Mouse (Mus musculus): ENCODE data around the gene Gm10644. TPM values are rescaled to one million over a fixed set of nuclear protein-coding genes. Genes with fewer than 3 reads are reported as not detected.

The Gm10644 gene
- polyA plus RNA-seq, 1 experiment from 2014 or later = 0.66 TPM

DNA sequence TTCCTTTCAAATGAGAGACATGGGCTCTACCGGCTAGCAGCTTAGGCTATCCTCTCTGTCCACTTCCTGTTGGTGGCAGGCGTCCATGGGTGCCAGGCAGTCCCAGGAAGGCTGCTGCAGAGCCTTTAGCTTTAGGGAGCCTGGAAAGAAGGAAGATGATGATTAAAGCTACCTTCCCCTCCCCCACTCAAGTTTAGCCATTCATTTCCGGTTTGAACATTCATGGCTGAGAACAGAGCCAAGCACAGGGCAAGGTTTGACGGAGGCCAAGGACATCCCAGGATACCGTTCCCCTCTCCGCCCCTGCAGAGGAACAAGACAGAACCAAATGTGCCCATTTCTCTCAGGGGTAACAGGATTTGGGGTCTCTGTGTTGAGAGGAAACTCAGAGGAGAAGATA lies 22.6 kb upstream of the Gm10644 start:
- H3K4me2 ChIP-seq (ENCODE audit: low read depth, low read length) = no peak overlapping the region
- no peaks in the 10 kb centered on the region for H3K27me3 ChIP-seq (ENCODE audit: control insufficient read depth, insufficient read depth, low read length)
- H3K36me3 ChIP-seq (replicated peaks; ENCODE audit: control insufficient read depth, insufficient read depth, low read depth, low read length) = peaks cover 5% of the 10 kb centered on the region
- no peaks in the 10 kb centered on the region for H3K9me3 ChIP-seq (replicated peaks; ENCODE audit: control insufficient read depth, low read length)
- H3K27ac ChIP-seq (replicated peaks; ENCODE audit: low read depth, low read length) = no peak overlapping the region
- no peak overlapping the region for H3K9ac ChIP-seq (replicated peaks; ENCODE audit: low read length)
- DNase-seq (ENCODE audit: low spot score) (no peak), ATAC-seq (replicated peaks; ENCODE audit: insufficient number of reproducible peaks, low FRiP score, low TSS enrichment, low read depth) (no peak)
- 59% methylated on average over 6 of the region's 6 CpGs for WGBS
- peaks cover 3% of the 10 kb centered on the region for H3K4me1 ChIP-seq (ENCODE audit: control insufficient read depth, insufficient read depth, low read length)
- H3K4me3 ChIP-seq (ENCODE audit: low read depth, low read length) = no peak overlapping the region

DNA sequence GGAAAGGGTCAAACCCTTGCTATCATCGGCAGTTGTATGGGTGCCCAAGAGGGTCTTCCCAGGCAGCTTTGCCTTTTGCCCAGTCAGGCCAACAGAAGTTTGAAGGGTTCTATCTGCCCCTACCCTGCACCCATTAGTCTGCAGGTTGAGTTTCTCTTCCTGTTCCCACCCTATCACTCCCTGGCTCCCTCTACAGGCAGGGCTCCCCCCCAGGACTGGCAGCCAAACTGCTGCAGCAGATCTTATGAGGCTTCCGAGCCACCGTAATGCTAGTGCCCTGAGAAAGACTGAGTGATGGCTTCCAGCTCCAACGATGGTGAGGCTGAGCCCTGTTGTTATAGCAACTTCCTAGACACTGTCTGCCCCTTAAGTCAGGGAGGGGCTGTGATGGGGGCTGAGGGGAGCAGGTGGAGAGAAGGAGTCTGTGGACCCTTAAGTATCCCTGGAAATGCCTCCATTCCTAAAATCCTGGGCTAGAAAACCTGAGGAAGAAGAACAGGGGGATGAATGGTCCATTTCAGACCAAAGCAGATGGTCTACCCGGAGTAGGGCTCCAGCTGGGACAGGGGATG lies 21.9 kb upstream of the Gm10644 start:
- no peak for DNase-seq (ENCODE audit: low spot score)
- no peak overlapping the region for H3K27ac ChIP-seq (replicated peaks; ENCODE audit: low read depth, low read length)

DNA sequence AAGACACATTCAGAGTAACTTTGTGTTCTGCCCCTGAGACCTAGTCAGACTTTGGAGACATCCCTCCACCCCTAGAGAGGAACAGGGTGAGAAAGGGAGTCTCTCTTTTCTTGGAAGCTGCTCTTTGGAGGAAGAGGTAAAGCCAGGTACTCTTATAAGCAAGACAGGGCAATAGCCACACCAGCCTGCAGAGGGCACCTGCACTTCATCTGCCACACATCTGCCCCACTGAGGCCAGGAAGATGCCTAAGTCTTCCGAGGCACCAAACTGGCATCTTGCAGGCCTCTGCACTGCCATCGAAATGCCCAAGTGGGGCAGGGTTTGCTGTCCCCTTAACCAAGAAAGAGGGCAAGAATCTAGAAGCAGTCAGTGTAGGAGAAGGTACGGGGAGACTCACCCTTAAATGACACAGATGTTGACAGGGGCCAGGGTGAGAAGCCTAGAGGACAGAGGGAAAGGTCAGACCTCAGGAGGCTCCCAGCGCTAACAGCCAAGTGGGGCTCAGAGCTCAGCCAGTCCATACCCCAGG lies 21.2 kb upstream of the Gm10644 start:
- Histone ChIP-seq H3K4me2 (ENCODE audit: low read depth, low read length) (no peak overlapping the region), H3K4me1 (ENCODE audit: control insufficient read depth, insufficient read depth, low read length) (peaks cover 3% of the 10 kb centered on the region), H3K36me3 (replicated peaks; ENCODE audit: control insufficient read depth, insufficient read depth, low read depth, low read length) (no peaks in the 10 kb centered on the region; the same call in 1 of the 2 replicates), H3K27ac (replicated peaks; ENCODE audit: low read depth, low read length) (no peak overlapping the region), H3K27me3 (ENCODE audit: control insufficient read depth, insufficient read depth, low read length) (no peaks in the 10 kb centered on the region), H3K9me3 (replicated peaks; ENCODE audit: control insufficient read depth, low read length) (no peaks in the 10 kb centered on the region), H3K9ac (replicated peaks; ENCODE audit: low read length) (no peak overlapping the region), H3K4me3 (ENCODE audit: low read depth, low read length) (no peak overlapping the region)
- ATAC-seq (replicated peaks; ENCODE audit: insufficient number of reproducible peaks, low FRiP score, low TSS enrichment, low read depth) = no peak
- 86% methylated on average over 4 of the region's 4 CpGs for WGBS
- DNase-seq (ENCODE audit: low spot score) = no peak

More for the DNA sequence above, 21.9 kb upstream of the Gm10644 start:
- no peaks in the 10 kb centered on the region for H3K9me3 ChIP-seq (replicated peaks; ENCODE audit: control insufficient read depth, low read length)
- H3K4me2 ChIP-seq (ENCODE audit: low read depth, low read length) = no peak overlapping the region
- H3K9ac ChIP-seq (replicated peaks; ENCODE audit: low read length) = no peak overlapping the region
- WGBS = 88% methylated on average over 5 of the region's 5 CpGs
- no peak overlapping the region for H3K4me3 ChIP-seq (ENCODE audit: low read depth, low read length)
- ATAC-seq (replicated peaks; ENCODE audit: insufficient number of reproducible peaks, low FRiP score, low TSS enrichment, low read depth) = no peak
- H3K27me3 ChIP-seq (ENCODE audit: control insufficient read depth, insufficient read depth, low read length) = no peaks in the 10 kb centered on the region
- peaks cover 3% of the 10 kb centered on the region for H3K4me1 ChIP-seq (ENCODE audit: control insufficient read depth, insufficient read depth, low read length)
- H3K36me3 ChIP-seq (replicated peaks; ENCODE audit: control insufficient read depth, insufficient read depth, low read depth, low read length) = no peaks in the 10 kb centered on the region; the same call in 1 of the 2 replicates

DNA sequence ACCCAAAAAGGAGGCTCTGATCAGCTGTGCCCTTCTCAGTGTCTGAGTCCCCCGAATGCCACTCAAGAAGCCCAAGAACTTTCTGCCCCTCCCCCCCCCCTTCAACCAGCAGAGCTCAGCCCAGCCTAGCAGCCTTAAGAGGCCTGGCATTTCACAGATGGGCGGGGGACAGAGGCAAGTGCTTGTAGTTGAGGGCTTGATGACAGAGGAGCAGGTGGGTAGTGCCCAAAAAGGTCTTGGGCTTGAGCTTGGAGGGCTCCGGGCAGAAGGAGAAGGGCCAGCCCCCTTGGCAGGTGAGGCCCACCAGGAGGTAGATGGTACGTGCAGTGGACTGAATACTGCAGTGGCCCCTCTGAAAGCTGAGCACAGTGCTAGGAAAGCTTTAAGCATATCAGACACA lies 19.5 kb upstream of the Gm10644 start:
- DNase-seq (ENCODE audit: low spot score) (no peak), ATAC-seq (replicated peaks; ENCODE audit: insufficient number of reproducible peaks, low FRiP score, low TSS enrichment, low read depth) (no peak)
- Histone ChIP-seq H3K4me3 (ENCODE audit: low read depth, low read length) (no peak overlapping the region; the same call in 1 of the 2 replicates), H3K4me2 (ENCODE audit: low read depth, low read length) (no peak overlapping the region), H3K27me3 (ENCODE audit: control insufficient read depth, insufficient read depth, low read length) (no peaks in the 10 kb centered on the region), H3K36me3 (replicated peaks; ENCODE audit: control insufficient read depth, insufficient read depth, low read depth, low read length) (peaks cover 3% of the 10 kb centered on the region; the same call in 1 of the 2 replicates), H3K27ac (replicated peaks; ENCODE audit: low read depth, low read length) (no peak overlapping the region), H3K9ac (replicated peaks; ENCODE audit: low read length) (no peak overlapping the region), H3K4me1 (ENCODE audit: control insufficient read depth, insufficient read depth, low read length) (peaks cover 3% of the 10 kb centered on the region), H3K9me3 (replicated peaks; ENCODE audit: control insufficient read depth, low read length) (no peaks in the 10 kb centered on the region)
- 86% methylated on average over 4 of the region's 4 CpGs for WGBS

DNA sequence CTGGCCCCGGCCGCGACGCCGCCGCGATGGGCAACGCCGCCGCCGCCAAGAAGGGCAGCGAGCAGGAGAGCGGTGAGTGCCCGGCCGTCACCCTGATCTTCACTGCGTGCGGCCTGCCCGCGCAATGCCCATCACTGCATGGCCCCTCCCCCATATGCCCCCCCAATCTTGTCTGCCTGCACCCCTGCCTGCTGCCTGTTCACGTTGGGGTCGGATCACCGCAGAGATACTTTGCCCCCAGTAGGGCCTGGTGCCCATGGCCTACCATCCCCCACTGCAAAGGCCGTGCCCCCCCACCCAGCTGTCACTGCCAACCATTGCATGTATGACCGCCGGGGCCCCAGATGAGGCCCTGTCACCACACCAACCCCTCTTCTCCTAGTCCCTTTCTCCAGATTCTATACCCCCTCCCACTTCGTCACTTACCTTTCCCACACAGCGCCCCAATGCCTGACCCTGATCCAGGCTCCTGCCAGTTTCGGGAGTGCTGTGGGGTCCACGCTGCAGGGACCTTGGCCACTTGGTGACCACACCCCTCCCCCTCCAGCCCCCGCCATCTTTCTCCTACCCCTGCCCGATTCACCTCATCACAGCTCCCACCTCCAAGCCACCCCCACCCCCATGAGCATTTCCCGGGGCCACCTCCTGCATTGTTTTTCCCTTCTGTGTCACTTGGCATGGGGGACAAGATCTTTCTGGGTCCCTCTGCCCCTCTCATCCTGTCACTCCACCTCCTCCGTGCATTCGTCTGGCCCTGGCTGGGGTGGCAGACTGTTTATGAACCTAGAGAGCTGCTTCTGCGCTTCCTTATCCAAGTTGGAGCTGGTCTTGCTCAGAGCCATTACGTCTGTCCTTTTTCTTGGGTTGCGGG lies 18.4 kb upstream of the Gm10644 start:
- H3K27ac ChIP-seq (replicated peaks; ENCODE audit: low read depth, low read length) = no peak overlapping the region
- no peaks in the 10 kb centered on the region for H3K9me3 ChIP-seq (replicated peaks; ENCODE audit: control insufficient read depth, low read length)
- 2% methylated on average over 37 of the region's 37 CpGs for WGBS
- H3K9ac ChIP-seq (replicated peaks; ENCODE audit: low read length) = peak overlapping the region; percentile 86
- peaks cover 3% of the 10 kb centered on the region for H3K4me1 ChIP-seq (ENCODE audit: control insufficient read depth, insufficient read depth, low read length)
- peak overlapping the region; percentile 93 for H3K4me2 ChIP-seq (ENCODE audit: low read depth, low read length)
- peak overlapping the region; percentile 90 for H3K4me3 ChIP-seq (ENCODE audit: low read depth, low read length)
- DNase-seq (ENCODE audit: low spot score) = no peak
- peaks cover 3% of the 10 kb centered on the region; the same call in 1 of the 2 replicates for H3K36me3 ChIP-seq (replicated peaks; ENCODE audit: control insufficient read depth, insufficient read depth, low read depth, low read length)
- H3K27me3 ChIP-seq (ENCODE audit: control insufficient read depth, insufficient read depth, low read length) = no peaks in the 10 kb centered on the region
- ATAC-seq (replicated peaks; ENCODE audit: insufficient number of reproducible peaks, low FRiP score, low TSS enrichment, low read depth) = peak; percentile 5; the same call in 1 of the 2 replicates

DNA sequence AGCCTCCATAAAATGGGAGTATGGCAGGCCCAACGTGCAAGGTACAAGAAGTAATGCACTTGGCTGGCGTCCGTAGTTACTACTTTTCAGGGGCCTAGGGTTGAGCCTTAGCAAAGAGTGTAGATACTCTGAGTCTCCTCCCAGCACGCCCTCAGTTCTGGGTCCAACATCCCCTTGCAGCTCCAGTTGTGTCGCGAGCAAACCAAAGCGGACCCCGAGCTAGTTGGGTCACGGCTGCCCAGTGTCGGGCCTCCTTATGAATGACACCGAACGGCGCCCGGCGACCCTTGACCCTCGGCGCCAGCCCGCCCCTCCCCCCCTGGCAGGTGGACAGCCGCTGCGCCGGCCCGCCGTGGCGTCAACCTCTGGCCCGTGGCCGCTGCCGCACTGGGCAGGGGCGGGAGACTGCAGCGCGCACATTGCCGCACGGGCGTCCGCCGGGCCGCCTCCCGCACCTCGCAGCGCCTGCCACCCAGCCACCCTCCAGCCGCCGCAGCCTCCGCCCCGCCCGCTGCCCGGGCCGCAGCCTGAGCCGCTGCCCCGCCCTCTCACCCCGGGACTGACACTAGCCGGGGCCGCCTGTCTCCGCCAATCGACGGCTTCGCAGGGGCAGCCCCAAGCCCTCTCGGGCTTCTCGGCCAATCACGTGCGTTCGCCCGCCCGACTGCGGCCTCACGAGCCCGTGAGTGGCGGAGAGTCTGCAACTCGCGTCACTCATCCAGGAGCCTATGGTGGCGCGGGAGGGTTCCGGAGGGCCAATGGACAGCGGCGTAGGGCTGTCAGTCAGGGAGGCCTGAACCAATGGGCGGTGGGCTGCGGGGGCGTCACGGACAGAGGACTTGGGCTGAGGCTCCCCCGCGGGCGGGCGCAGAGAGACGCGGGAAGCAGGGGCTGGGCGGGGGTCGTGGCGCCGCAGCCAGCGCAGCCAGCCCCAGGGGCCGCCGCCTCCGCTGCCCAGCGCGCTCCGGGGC lies 17.4 kb upstream of the Gm10644 start, which contains the start of gene Prkaca:
TSS of gene Prkaca (plus strand) at position 844 of the 971 bp plus-strand sequence.
- Histone ChIP-seq H3K4me3 (ENCODE audit: low read depth, low read length) (peak within 1 kb of the TSS; percentile 90), H3K9ac (replicated peaks; ENCODE audit: low read length) (peak within 1 kb of the TSS; percentile 86), H3K27ac (replicated peaks; ENCODE audit: low read depth, low read length) (peak within 1 kb of the TSS; percentile 67; the same call in 1 of the 2 replicates), H3K36me3 (replicated peaks; ENCODE audit: control insufficient read depth, insufficient read depth, low read depth, low read length) (peaks cover 3% of the 10 kb centered on the region; the same call in 1 of the 2 replicates), H3K27me3 (ENCODE audit: control insufficient read depth, insufficient read depth, low read length) (no peaks in the 10 kb centered on the region), H3K9me3 (replicated peaks; ENCODE audit: control insufficient read depth, low read length) (no peaks in the 10 kb centered on the region), H3K4me1 (ENCODE audit: control insufficient read depth, insufficient read depth, low read length) (peaks cover under 1% of the 10 kb centered on the region), H3K4me2 (ENCODE audit: low read depth, low read length) (peak within 1 kb of the TSS; percentile 93)
- WGBS = under 1% methylated on average over 77 of the region's 94 CpGs
- DNase-seq (ENCODE audit: low spot score) = peak; percentile 99
- ATAC-seq (replicated peaks; ENCODE audit: insufficient number of reproducible peaks, low FRiP score, low TSS enrichment, low read depth) = peak; percentile 99

DNA sequence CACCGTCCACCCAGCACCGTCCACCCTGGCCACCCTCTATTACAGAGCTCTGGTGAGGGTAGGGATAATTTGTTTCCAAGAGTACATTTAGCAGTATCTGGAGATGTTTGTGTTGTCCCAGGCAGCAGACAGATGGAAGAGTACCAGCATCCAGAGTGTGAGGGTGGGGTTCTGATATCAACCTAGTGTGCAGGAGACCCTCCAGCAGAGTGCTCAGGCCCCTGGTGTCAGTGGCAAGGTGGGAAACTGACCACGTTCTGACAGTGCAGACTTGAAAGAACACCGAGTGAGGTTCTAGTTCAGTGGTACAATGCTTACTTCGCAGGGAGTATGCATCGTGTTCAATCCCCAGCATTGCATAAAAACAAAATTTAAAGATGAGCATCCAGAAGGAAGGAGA lies 16.7 kb upstream of the Gm10644 start:
- H3K4me3 ChIP-seq (ENCODE audit: low read depth, low read length) = peak overlapping the region; percentile 90
- H3K36me3 ChIP-seq (replicated peaks; ENCODE audit: control insufficient read depth, insufficient read depth, low read depth, low read length) = peaks cover 3% of the 10 kb centered on the region; the same call in 1 of the 2 replicates
- H3K9me3 ChIP-seq (replicated peaks; ENCODE audit: control insufficient read depth, low read length) = no peaks in the 10 kb centered on the region
- H3K4me1 ChIP-seq (ENCODE audit: control insufficient read depth, insufficient read depth, low read length) = no peaks in the 10 kb centered on the region; the same call in 1 of the 2 replicates
- peak overlapping the region; percentile 91 for H3K4me2 ChIP-seq (ENCODE audit: low read depth, low read length)
- H3K27ac ChIP-seq (replicated peaks; ENCODE audit: low read depth, low read length) = no peak overlapping the region
- H3K9ac ChIP-seq (replicated peaks; ENCODE audit: low read length) = no peak overlapping the region; the same call in 1 of the 2 replicates
- DNase-seq (ENCODE audit: low spot score) = no peak
- no peaks in the 10 kb centered on the region for H3K27me3 ChIP-seq (ENCODE audit: control insufficient read depth, insufficient read depth, low read length)
- ATAC-seq (replicated peaks; ENCODE audit: insufficient number of reproducible peaks, low FRiP score, low TSS enrichment, low read depth) = no peak
- WGBS = 74% methylated on average over 6 of the region's 6 CpGs

All from embryonic facial prominence, embryonic 11.5 days (tissue).